Mouse (Mus musculus) cerebellum, postnatal 14 days (tissue): ENCODE measurements around the gene Hnrnpf.

Experiments used
- DNase-seq, 2 experiments: peaks; one replicate each; pipeline ENCODE4 v3.0.0; 2021; ENCODE audit warnings: mixed read lengths in 2 of 2

Hnrnpf gene

GRCm38 (mm10) chr6:117892386-117892785, 7.7 kb upstream of the Hnrnpf start:
- DNase-seq: no peak

GRCm38 (mm10) chr6:117893435-117893834, 6.7 kb upstream of the Hnrnpf start:
- DNase-seq: no peak

- DNase-seq: no peak
Observed at GRCm38 (mm10) chr6:117897800-117898199, 2.3 kb upstream of the Hnrnpf start.

GRCm38 (mm10) chr6:117901510-117902402, 1.6 kb downstream of the Hnrnpf start:
- DNase-seq: no peak

GRCm38 (mm10) chr6:117902556-117902955, 2.4 kb downstream of the Hnrnpf start:
- DNase-seq: no peak

- no peak for DNase-seq
Observed at GRCm38 (mm10) chr6:117903836-117904235, 3.7 kb downstream of the Hnrnpf start.

GRCm38 (mm10) chr6:117905260-117905930, 5.3 kb downstream of the Hnrnpf start:
- DNase-seq: no peak

GRCm38 (mm10) chr6:117906015-117906531, 5.9 kb downstream of the Hnrnpf start:
- peak in 1 of 2 experiments; percentile 55 for DNase-seq

- peak; percentile 97 to 98 for DNase-seq
Observed at GRCm38 (mm10) chr6:117906590-117907271, 6.6 kb downstream of the Hnrnpf start.

GRCm38 (mm10) chr6:117907301-117907978, 7.3 kb downstream of the Hnrnpf start:
- peak; percentile 59 to 66 for DNase-seq

- peak in 1 of 2 experiments; percentile 18 for DNase-seq
Observed at GRCm38 (mm10) chr6:117907979-117908355, 7.8 kb downstream of the Hnrnpf start.

GRCm38 (mm10) chr6:117908424-117908900, 8.3 kb downstream of the Hnrnpf start:
- no peak for DNase-seq

- no peak for DNase-seq
Observed at GRCm38 (mm10) chr6:117910120-117910661, 10.1 kb downstream of the Hnrnpf start.

GRCm38 (mm10) chr6:117914541-117914940, 14.4 kb downstream of the Hnrnpf start:
- no peak for DNase-seq

- DNase-seq: no peak
Observed at GRCm38 (mm10) chr6:117916205-117916736, 16.1 kb downstream of the Hnrnpf start.

- peak; percentile 77 to 78 for DNase-seq
Observed at GRCm38 (mm10) chr6:117916737-117917426, 16.8 kb downstream of the Hnrnpf start.

- DNase-seq: peak; percentile 51 to 57
Observed at GRCm38 (mm10) chr6:117917576-117917975, 17.5 kb downstream of the Hnrnpf start.

GRCm38 (mm10) chr6:117918043-117918442, 17.9 kb downstream of the Hnrnpf start:
- DNase-seq: peak in 1 of 2 experiments; percentile 17

- peak; percentile 45 to 66 for DNase-seq
Observed at GRCm38 (mm10) chr6:117920659-117921640, 20.8 kb downstream of the Hnrnpf start.

- DNase-seq: no peak
Observed at GRCm38 (mm10) chr6:117922041-117922440, 21.9 kb downstream of the Hnrnpf start.
